In the genomic region with DNA sequence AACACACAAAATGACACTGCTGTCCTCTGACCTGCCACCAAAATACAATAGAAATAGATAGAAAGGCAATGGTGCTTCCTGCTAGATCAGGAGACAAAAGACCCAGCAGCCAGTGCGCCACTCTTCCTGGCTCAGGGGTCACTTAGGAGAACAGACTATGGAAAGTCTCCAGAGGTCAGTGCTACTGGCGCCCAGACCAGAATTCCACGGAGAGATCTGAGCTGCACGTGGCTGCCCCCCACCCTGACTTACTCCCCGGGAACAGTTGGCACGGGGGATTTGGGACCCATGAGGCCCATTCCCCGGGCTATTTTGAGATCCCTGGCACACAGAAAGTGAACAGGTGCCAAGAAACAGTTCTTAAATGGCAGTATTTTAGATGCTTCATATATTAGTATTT, we compare ENCODE assay signal across 14 mouse cellular contexts.
A peak's percentile ranks its signal among the peaks of the same experiment; 100 is the strongest.
DNase-seq lines count a peak whose midpoint lies in the region; ATAC-seq and TF ChIP-seq lines count a peak whose summit lies in the region.
"Had no signal": no experiment of that assay in that cellular context is flagged by ENCODE, and none has a peak within 500 bp of the region (broad histone marks: within the 10 kb centered on the region; RNA-seq: fewer than 3 reads in every experiment).

No protein-coding gene starts in this region.

- H3K9me3 ChIP-seq in kidney, embryonic 15.5 days (replicated peaks), result no peaks in the 10 kb centered on the region
- no peaks in the 10 kb centered on the region for H3K9me3 ChIP-seq in midbrain, embryonic 16.5 days (replicated peaks; ENCODE audit: control insufficient read depth, low read length, poor library complexity, severe bottlenecking)
- H3K9me3 ChIP-seq: embryonic facial prominence, embryonic 15.5 days; stomach, embryonic 15.5 days had no signal

- DNase-seq in kidney, adult 2 months, result peak; percentile 60
- peak; percentile 67 to 80 for DNase-seq in heart, adult 2 months
- peak; percentile 43 for DNase-seq in heart, postnatal 25 days (ENCODE audit: low spot score)
- no peak for DNase-seq in cerebellum, postnatal 36 days
- no peak for DNase-seq in thymus, postnatal 0 days (ENCODE audit: low spot score)
- DNase-seq: left cerebral cortex, postnatal 4 days; lung, adult 18-20 months; thymus, postnatal 4 days had no signal

- ATAC-seq in kidney, embryonic 15.5 days (replicated peaks; ENCODE audit: low FRiP score), result no peak
- ATAC-seq in midbrain, embryonic 16.5 days, result no peak
- ATAC-seq: forebrain, embryonic 14.5 days had no signal

- no peak overlapping the region for H3K4me3 ChIP-seq in kidney, adult 2 months (ENCODE audit: insufficient read depth, low read depth, low read length)
- no peak overlapping the region for H3K4me3 ChIP-seq in kidney, embryonic 15.5 days (replicated peaks)
- no peak overlapping the region for H3K4me3 ChIP-seq in heart, adult 2 months
- no peak overlapping the region for H3K4me3 ChIP-seq in myocyte
- H3K4me3 ChIP-seq in midbrain, embryonic 16.5 days (ENCODE audit: low read depth, low read length), result no peak overlapping the region
- H3K4me3 ChIP-seq: embryonic facial prominence, embryonic 15.5 days; stomach, embryonic 15.5 days had no signal

- H3K27ac ChIP-seq in kidney, adult 2 months (ENCODE audit: insufficient read depth, low read depth, low read length), result no peak overlapping the region
- no peak overlapping the region for H3K27ac ChIP-seq in kidney, embryonic 15.5 days
- peak overlapping the region; percentile 85 for H3K27ac ChIP-seq in heart, adult 2 months
- no peak overlapping the region for H3K27ac ChIP-seq in midbrain, embryonic 16.5 days (ENCODE audit: low read length)
- H3K27ac ChIP-seq: embryonic facial prominence, embryonic 15.5 days; stomach, embryonic 15.5 days had no signal

- H3ac ChIP-seq in myocyte (ENCODE audit: control insufficient read depth, insufficient read length), result no peak overlapping the region

- peaks cover 14% of the 10 kb centered on the region for H3K79me2 ChIP-seq in heart, adult 2 months (replicated peaks; ENCODE audit: control insufficient read depth, insufficient read depth, low read length)
- no peaks in the 10 kb centered on the region for H3K79me2 ChIP-seq in myocyte (ENCODE audit: control insufficient read depth, insufficient read depth)

- H3K9ac ChIP-seq in kidney, embryonic 15.5 days, result no peak overlapping the region
- no peak overlapping the region for H3K9ac ChIP-seq in heart, adult 2 months (ENCODE audit: low read depth, low read length)
- no peak overlapping the region for H3K9ac ChIP-seq in midbrain, embryonic 16.5 days (ENCODE audit: low read depth, low read length)
- H3K9ac ChIP-seq: embryonic facial prominence, embryonic 15.5 days; stomach, embryonic 15.5 days had no signal

- no peak overlapping the region for H3K4me2 ChIP-seq in kidney, embryonic 15.5 days
- H3K4me2 ChIP-seq in myocyte (ENCODE audit: low read depth), result peak overlapping the region; percentile 65
- no peak overlapping the region for H3K4me2 ChIP-seq in midbrain, embryonic 16.5 days (ENCODE audit: low read length)
- H3K4me2 ChIP-seq: embryonic facial prominence, embryonic 15.5 days; stomach, embryonic 15.5 days had no signal

- no peak for TF ChIP-seq CTCF in kidney, adult 2 months (conservative IDR thresholded peaks at IDR 0.05; ENCODE audit: insufficient read depth, insufficient read length, low read depth, low read length)
- TF ChIP-seq CTCF in heart, adult 2 months (IDR thresholded peaks at IDR 0.05), result no peak

- H3K36me3 ChIP-seq in kidney, adult 2 months (ENCODE audit: control insufficient read depth, insufficient read depth, low read length), result no peaks in the 10 kb centered on the region
- H3K36me3 ChIP-seq in kidney, embryonic 15.5 days, result 0 out of 2 replicates have a peak, but pooled peaks cover 4% of the 10 kb centered on the region
- H3K36me3 ChIP-seq in heart, adult 2 months (ENCODE audit: control insufficient read depth, insufficient read depth, low read length), result peaks cover 19% of the 10 kb centered on the region
- H3K36me3 ChIP-seq in myocyte (ENCODE audit: control insufficient read depth, insufficient read depth), result no peaks in the 10 kb centered on the region
- no peaks in the 10 kb centered on the region for H3K36me3 ChIP-seq in midbrain, embryonic 16.5 days (ENCODE audit: control insufficient read depth, insufficient read depth, low read length)
- H3K36me3 ChIP-seq: embryonic facial prominence, embryonic 15.5 days; stomach, embryonic 15.5 days had no signal

- TF ChIP-seq POLR2A in kidney, adult 2 months (IDR thresholded peaks at IDR 0.05; ENCODE audit: low read depth, low read length), result no peak
- no peak for TF ChIP-seq POLR2A in heart, adult 2 months (IDR thresholded peaks at IDR 0.05; ENCODE audit: insufficient read depth, low read depth, low read length)
- TF ChIP-seq POLR2A in myocyte (IDR thresholded peaks at IDR 0.05; ENCODE audit: insufficient read length, low read depth), result no peak

- 67% methylated on average over 7 of the region's 7 CpGs for WGBS in kidney, adult 2 months
- 81% methylated on average over 7 of the region's 7 CpGs for WGBS in kidney, embryonic 15.5 days
- 9% methylated on average over 7 of the region's 7 CpGs for WGBS in heart, adult 2 months
- WGBS in midbrain, embryonic 16.5 days, result 73% methylated on average over 7 of the region's 7 CpGs

- no peaks in the 10 kb centered on the region for H3K4me1 ChIP-seq in kidney, adult 2 months (ENCODE audit: control insufficient read depth, insufficient read depth, low read length)
- H3K4me1 ChIP-seq in kidney, embryonic 15.5 days, result no peaks in the 10 kb centered on the region
- H3K4me1 ChIP-seq in heart, adult 2 months (ENCODE audit: control insufficient read depth, insufficient read depth, low read length), result peaks cover 16% of the 10 kb centered on the region
- no peaks in the 10 kb centered on the region for H3K4me1 ChIP-seq in midbrain, embryonic 16.5 days (ENCODE audit: control insufficient read depth, insufficient read depth, low read length)
- H3K4me1 ChIP-seq: stomach, embryonic 15.5 days had no signal

- peak; percentile 77 for TF ChIP-seq EP300 in heart, adult 2 months (IDR thresholded peaks at IDR 0.05; ENCODE audit: insufficient read depth, low read depth, low read length)

- no peaks in the 10 kb centered on the region for H3K27me3 ChIP-seq in kidney, adult 2 months (replicated peaks; ENCODE audit: control insufficient read depth, insufficient read depth, low read length)
- H3K27me3 ChIP-seq in kidney, embryonic 15.5 days, result no peaks in the 10 kb centered on the region
- no peaks in the 10 kb centered on the region for H3K27me3 ChIP-seq in heart, adult 2 months (ENCODE audit: control insufficient read depth, insufficient read depth, low read length)
- no peaks in the 10 kb centered on the region for H3K27me3 ChIP-seq in myocyte (ENCODE audit: control insufficient read depth, insufficient read depth, insufficient read length)
- H3K27me3 ChIP-seq in midbrain, embryonic 16.5 days (ENCODE audit: control insufficient read depth, insufficient read depth, low read depth, low read length), result no peaks in the 10 kb centered on the region
- H3K27me3 ChIP-seq: embryonic facial prominence, embryonic 15.5 days; stomach, embryonic 15.5 days had no signal

- intact Hi-C loops in heart, adult 2 months (cut with DNase I), result loop anchor here (5.0 to 10.0 kb wide), 3 partner anchors 33 to 416 kb away; no protein-coding TSS in a partner anchor
- intact Hi-C loops in heart, postnatal 25 days (cut with DNase I), result loop anchor here (5.0 kb wide), 1 partner anchor 83 kb away; no protein-coding TSS in a partner anchor

TF ChIP-seq in myocyte, 11 proteins besides CTCF, POLR2A, EP300 and RAD21:
- TF ChIP-seq MYOD1 (IDR thresholded peaks at IDR 0.05; ENCODE audit: control insufficient read depth in 1 of 3, insufficient read length in 2 of 3, low read depth in 2 of 3), result peak in 1 of 3 experiments; percentile 28
- TF ChIP-seq CEBPB (IDR thresholded peaks at IDR 0.05; ENCODE audit: insufficient read depth, poor library complexity, severe bottlenecking), result no peak
- TF ChIP-seq POLR2AphosphoS2 (IDR thresholded peaks at IDR 0.05; ENCODE audit: insufficient read length, low read depth), result no peak
- no peak for TF ChIP-seq REST (IDR thresholded peaks at IDR 0.05; ENCODE audit: insufficient read depth, insufficient read length)
- TF ChIP-seq TCF3 (IDR thresholded peaks at IDR 0.05; ENCODE audit: insufficient read length, low read depth), result no peak
- TF ChIP-seq TCF12 (IDR thresholded peaks at IDR 0.05; ENCODE audit: insufficient read depth, poor library complexity, severe bottlenecking), result no peak
- peak in 2 of 3 experiments; percentile 10 to 75 for TF ChIP-seq MYOG (IDR thresholded peaks at IDR 0.05; ENCODE audit: control insufficient read depth in 1 of 3, insufficient read depth in 1 of 3, insufficient read length in 2 of 3, low read depth in 2 of 3)
- no peak for TF ChIP-seq SRF (IDR thresholded peaks at IDR 0.05; ENCODE audit: control insufficient read depth, insufficient read length, low read depth)
- TF ChIP-seq USF1 (IDR thresholded peaks at IDR 0.05; ENCODE audit: low read depth), result no peak
- TF ChIP-seq MAX (IDR thresholded peaks at IDR 0.05; ENCODE audit: low read depth), result no peak
- no peak for TF ChIP-seq E2F4 (IDR thresholded peaks at IDR 0.05; ENCODE audit: insufficient read depth)

Comparison
In these comparisons a context has a peak if more than half of its experiments do, and no peak if none do; other contexts are left out.
1. DNase-seq: peak in kidney, adult 2 months (single experiment), heart, adult 2 months (2 of 2) and heart, postnatal 25 days (single experiment); none in cerebellum, postnatal 36 days (0 of 2) and thymus, postnatal 0 days (single experiment).